Mouse (Mus musculus) ES-E14 (cell line): ENCODE data around the gene Mmd2.

Source experiments
- HCFC1 ChIP-seq: IDR thresholded peaks from 2 replicates; pipeline ENCODE4 v1.6.1; 2012; ENCODE audit warnings: low read length, inconsistent platforms, borderline replicate concordance; ENCODE audit not compliant: insufficient read depth
- ZC3H11A ChIP-seq: IDR thresholded peaks from 2 replicates; pipeline ENCODE4 v1.6.1; 2012; ENCODE audit warnings: low read depth, mild to moderate bottlenecking, inconsistent platforms, low read length, borderline replicate concordance

GRCm38 (mm10) chr5:142629663-142630025 is 21.0 kb upstream of the Mmd2 start:
- TF ChIP-seq HCFC1 (no peak), ZC3H11A (no peak)
